Mouse (Mus musculus) adrenal gland, postnatal 25 days (tissue): Measurements from ENCODE around the gene Tex10. TPM values are rescaled to one million over a fixed set of nuclear protein-coding genes. Genes with fewer than 3 reads are reported as not detected.
A peak's percentile ranks its signal among the peaks of the same experiment; 100 is the strongest.
"Not testable (repeated sequence)": the region's sequence is repeated elsewhere in the genome, so short reads cannot be mapped to it uniquely, and the experiment has no call there.

Source experiments
- DNase-seq: peaks from one replicate; pipeline ENCODE4 v3.0.0; 2021; ENCODE audit warnings: mixed read lengths
- long read RNA-seq: library from polyadenylated mRNA; stranded (forward); transcript quantifications from one replicate; pipeline ENCODE4 v2.0.0, GENCODE M21; 2021
- total RNA-seq: library from RNA; stranded (reverse); gene quantifications from 2 replicates; pipeline ENCODE4 v1.2.3, GENCODE M21; 2021

The Tex10 gene
- total RNA-seq, result 26.6 and 30.9 TPM in 2 replicates
- long read RNA-seq, partial matches to known transcripts, result 5 of 8 reads
- long read RNA-seq, other reads (novel, unspliced or antisense), result 3 of 8 reads

DNA sequence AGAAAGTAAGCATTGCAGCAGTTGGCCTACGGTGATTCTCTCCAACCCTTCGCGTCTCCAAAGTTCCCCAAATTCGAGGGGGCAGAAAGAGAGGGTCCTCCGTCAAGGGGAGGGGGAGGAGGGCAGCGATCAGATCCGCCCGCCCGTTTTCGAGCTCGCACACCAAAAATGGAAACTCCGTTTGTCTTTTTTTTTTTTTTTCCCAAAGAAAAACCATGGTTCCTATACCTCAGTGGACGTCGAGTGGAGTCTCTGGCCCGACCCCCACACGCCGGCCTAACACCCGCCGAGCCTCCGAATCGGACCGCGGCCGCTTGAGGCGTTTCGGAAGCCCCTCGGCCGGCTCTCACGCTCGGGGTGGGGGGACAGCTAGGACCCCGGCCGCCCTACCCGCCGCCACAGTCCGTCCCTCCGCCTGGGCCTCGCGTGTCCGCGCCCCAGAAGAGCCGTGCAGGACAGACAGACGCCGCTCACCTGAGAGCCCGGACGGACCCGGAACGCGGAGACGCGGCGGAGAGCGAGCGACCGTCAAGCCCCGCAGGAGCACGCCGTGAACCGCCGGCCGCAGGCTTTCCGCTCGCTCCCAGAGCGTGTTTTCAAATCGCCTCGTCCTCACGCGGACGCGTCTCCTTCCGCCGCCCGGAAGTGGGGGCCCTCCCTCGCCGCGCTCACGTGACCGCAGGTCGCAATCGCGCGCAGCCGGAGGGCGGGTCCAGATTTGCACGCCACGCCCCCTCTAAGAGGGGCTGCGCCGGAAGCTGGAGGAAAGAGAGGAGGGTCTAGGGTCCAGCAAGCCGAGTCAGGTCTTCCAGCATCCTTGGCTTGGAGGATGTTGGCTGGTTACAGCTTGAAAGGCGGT, at the start of gene Tex10:
Gene Tex10, minus strand, starts transcription at position 668 of the 859 bp plus-strand sequence.
- peak; percentile 93 for DNase-seq

DNA sequence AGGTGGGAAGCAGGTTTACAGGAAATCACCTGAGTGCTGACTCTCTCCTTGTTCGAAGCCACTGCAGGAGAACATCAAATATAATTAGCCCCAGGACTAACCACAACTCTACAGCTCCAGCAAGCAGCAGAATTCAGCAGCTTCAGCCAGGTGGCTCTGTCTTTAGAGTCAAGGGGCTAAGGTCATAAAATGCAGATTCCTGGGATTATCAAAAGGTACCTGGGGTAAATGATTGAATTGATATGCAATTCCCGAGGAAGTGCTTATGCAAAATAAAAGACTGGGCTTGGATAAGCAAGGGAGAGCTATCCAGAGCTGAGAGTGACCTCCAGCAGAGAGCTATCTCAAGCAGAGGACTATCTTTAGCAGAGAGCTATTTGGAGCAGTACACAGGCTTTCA, 37.6 kb upstream of the Tex10 start:
- DNase-seq, result no peak

DNA sequence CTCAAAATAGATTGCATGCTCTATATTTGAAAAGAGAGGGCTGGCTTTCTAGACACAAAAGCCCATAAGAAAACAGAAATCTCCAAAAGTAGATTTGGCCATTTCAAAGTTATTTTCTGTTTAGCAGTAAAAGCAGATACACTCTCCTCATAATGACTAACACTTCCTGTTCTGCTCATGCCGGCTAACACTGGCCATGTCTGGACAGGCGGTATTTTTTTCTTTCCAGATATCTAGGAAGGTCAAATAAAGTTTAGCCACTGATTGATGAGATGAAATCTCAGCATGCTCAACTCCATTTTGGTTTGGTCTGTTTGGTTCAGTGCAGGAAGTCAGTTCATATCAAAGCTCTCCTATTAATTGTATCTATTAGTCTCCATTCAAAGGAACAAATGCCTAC, 19.3 kb upstream of the Tex10 start:
- DNase-seq, result no peak

DNA sequence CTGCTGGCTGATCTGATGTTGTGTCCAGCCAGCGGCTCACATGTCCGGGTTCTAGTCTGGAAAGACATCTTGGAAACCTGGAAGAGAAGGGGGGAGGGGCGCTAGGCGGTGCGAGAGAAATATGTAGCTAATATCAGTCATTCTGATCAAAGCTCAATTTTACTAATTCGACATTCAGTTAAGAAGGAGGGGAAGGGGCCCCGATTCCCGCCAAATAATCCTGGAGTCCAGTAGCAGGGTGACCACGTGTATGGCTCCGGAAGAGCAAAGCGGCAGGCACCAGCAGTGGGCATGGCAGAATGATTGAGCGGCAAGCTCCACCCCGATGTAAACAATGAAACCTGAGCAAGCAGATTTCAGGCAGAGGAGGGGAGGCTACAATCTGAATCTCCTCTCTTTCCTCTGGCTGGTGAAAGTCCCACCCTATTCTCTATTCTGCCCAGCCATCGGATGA, 18.1 kb upstream of the Tex10 start:
- DNase-seq, result no peak

DNA sequence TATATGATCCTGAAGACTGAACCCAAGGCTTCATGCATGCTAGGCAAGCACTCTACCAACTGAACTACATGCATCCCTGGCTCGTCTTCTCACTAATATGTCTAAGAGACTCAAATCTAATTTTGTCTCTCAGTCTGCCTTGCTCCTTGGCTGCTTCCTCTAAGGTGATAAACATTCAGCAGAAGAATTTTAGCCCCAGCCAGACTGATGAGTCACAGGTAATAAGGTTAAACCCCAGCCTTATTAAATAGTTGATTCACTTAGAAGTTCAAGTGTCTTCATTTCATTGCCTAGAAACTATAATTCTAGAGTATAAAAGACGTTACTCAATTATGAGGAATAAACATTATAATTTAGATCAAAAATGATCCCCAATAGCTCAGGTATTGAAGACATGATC, 15.7 kb upstream of the Tex10 start:
- no peak for DNase-seq

DNA sequence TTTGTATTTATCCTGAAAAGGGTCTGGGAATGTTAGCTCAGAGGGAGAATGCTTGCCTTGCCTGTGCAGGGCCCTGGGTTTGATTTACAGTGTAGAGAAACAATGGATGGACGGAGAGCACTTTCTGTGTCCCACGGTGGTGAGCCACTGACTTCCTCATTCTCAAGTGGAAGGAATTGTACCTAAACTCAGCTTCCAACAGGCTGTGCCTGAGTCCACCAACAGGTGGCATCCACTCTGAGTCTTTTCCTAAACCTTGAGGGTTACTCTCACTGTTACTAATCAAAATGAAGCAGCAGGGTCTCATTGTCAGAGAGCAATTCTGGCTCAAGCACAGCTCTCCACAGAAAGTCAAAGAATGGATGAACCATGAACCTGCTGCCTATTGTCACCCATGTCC, 8.0 kb upstream of the Tex10 start:
- peak; percentile 16 for DNase-seq

DNA sequence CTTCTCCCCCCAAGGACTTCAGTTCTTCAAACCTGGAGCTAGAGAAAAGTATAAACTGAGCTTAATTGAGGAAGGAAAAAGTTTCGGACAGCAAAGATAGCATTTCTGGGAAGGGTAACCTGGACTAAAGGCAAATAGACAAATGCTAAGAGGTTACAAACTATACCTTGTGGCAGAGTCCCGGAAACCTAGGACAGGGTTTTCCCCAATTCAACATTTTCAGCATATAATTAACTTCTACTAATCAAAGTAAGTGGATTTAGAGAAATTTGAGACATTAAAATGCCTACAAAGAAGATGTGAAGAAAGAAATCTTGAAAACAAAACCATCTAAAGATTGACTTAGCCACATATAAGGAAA, 372 bp upstream of the Tex10 start:
- DNase-seq, result no peak

DNA sequence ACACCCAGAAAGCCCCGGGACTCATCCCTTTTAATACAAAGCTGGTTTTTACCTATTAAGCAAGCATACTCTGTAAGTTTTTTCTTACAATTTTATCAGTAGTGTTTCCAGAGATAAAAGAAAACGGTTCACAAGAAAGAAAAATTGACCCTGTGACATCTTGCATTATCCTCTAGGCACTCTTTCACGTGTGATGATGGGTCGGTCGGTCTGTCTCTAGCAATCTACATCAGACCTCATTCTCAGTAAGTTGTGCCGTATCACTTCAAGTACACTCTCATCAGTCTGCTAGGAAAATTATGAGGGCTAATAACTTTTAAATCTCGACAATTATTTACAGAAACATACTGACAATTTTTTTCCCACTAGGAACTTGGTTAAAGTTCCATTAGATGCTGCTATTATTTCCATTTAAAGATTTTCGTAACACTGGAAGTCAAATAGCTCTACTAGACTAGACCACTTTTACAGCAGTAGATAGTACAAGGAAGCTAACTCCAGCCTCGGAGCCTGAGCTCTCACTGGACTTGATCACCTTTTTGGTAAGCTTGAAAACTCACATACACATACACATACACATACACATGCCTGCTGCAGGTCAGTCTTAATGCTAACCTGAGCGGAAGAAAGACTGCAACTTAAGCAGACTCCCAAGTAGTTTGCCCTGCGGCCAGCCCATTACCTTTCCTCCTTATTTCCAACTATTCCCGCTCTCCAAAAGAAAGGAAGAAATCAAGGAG, 1.0 kb downstream of the Tex10 start:
- DNase-seq, result no peak

DNA sequence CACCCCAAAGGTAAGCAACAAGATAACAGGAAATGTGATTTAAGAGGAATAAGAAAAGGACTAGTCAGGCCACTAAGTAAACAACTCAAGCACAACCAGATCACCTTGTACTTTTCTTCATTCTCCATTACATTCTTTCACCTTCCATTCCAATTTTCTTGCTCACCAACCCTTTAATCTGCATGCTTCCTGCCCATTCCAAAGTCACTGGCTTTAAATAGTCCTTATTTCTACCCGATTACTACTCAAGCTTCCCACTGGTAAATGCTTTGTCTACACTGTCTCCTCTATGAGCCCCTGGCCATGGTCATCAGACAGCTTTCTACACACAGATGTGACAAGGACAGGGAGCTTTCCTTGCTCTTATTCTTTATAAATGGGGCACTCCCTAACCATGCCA, 2.3 kb downstream of the Tex10 start:
- no peak for DNase-seq

DNA sequence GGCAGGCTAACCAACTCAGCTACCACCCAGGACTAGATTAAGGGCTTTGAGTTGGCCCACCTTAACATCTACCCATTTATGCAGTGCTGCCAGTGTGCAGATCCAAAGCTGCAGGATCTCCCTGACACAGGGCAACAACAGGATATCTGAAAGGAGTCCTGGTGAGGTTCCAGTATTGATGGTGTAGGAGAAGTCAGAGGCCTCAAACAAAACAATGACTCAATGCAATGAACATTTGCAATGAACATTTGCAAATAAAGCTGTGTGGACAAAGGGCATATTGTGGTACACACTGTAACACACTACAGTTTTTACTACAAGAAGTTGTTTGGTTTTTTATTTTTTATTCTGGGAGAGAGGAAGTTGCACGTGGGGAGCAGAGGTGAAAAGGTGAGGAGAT, 12.2 kb downstream of the Tex10 start:
- no peak for DNase-seq

DNA sequence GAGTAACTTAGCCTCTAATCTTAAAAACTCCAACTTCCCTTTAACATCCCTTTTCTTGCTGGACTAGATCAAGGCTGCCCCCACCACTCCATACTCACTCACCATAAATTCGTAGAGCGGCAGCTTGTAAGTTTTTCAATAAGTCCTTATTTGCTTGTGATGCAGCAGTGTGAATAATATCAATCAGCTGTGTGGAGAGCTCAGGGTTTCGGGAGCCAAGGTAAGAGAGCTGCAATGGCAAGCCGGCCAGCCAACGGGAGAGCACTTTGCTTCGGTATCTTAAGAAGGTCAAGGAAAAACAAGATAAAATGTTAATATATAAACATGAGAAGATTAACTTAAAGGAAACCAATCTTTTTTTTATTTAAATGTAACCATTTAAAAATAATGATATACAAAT, 14.8 kb downstream of the Tex10 start:
- DNase-seq, result peak; percentile 13

DNA sequence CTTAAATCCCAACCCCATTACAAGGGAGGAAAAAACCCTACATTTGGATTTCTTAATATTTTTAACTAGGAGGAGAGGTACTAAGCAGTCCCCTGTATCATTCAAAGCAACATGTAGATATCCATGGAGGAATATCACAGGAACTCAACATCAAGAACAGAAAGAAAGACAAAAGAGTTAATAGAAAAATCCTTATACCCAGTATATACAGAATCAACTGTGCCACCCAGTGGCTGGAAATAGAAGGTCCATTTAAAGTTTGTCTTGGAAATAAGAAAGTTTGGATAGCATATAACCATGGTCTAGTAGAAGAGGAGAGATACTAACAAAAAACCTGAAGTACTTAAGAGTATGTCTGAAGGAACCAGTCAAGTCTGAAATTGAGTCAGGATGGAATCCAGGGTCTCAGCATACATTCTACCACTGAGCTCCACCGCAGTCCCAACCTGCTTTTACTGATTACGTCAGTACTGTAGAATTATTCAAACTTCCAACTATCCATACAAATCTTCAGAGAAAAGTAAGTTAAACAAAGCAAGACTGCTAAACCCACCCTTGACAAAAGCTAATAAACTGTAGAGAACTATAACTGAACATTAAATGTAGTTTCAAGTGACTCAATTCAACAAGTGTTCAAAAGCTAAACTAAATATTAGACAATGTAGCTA, 19.0 kb downstream of the Tex10 start:
- no peak for DNase-seq

DNA sequence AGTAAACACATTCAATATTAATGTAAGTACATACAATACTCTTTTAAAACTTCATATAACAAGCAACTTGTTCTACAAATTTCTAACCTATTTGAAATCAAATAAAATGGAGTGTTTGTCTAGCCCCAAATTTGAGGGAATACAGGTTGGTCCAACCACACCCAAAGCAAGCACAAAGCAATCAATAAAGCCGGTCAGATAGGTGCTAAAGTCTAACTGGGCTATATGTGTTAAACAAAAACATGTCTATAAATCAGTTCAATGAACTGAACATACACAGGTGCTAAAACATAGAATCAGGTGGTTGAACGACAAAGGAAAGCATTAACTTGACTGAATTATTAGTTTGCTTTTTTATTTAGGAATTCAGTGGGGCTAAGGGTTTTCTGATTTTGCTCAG, 45.2 kb downstream of the Tex10 start:
- no peak for DNase-seq

DNA sequence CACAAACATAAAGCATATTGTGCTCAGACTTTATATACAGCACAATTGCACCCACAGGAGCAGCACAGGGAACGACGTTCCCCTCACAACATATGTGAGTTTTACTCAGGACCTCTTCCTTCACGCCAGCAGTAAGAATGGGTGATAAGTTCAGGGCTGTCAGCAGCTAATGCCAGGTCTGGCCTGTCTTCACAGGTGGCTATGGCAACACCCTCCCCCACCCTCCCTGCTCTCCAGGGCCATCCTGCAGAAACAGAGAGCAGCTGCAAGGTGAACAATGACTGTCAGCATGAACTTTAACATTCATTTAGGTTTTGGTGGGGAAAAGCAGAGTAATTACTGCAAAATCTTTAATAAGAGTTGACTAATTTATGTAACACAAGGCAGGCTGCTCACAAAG, 45.8 kb downstream of the Tex10 start:
- no peak for DNase-seq

DNA sequence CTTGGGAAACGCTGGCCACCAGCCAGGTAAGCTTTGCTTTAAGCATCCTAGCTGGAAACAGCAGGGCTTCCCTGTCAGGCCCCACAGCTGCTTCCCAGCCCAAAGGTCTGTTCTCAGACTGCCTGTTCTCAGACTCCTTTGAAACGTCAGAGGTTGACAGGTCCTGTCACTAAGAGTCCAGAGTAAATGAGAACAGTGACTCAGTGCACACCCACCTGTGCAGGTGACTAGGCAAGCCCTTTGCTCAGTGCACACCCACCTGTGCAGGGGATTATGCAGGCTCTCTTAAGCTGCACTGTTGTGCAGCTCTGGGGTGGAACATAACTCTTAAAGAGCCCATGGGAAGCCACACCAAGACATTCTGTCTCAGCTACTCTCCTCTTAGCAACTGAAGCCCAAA, 49.5 kb downstream of the Tex10 start:
- no peak for DNase-seq

DNA sequence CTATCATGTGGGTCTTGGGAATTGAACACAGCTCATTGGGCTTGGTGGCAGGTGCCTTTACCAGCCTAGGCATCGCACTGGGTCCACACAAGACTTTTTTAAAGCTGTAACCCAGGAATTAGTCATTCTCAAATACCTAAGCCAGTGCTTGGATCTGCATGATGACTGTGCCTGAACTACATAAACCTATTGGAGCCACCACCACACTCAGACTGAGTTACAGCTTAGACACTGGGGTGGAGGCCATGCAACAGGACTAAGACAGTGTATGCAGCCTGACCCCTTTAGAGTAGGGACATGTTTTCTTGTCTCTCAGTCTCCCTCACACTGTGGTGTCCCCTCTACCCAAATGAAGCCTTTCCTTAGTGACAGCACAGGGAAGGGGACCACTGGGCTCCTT, 50.6 kb downstream of the Tex10 start:
- no peak for DNase-seq

DNA sequence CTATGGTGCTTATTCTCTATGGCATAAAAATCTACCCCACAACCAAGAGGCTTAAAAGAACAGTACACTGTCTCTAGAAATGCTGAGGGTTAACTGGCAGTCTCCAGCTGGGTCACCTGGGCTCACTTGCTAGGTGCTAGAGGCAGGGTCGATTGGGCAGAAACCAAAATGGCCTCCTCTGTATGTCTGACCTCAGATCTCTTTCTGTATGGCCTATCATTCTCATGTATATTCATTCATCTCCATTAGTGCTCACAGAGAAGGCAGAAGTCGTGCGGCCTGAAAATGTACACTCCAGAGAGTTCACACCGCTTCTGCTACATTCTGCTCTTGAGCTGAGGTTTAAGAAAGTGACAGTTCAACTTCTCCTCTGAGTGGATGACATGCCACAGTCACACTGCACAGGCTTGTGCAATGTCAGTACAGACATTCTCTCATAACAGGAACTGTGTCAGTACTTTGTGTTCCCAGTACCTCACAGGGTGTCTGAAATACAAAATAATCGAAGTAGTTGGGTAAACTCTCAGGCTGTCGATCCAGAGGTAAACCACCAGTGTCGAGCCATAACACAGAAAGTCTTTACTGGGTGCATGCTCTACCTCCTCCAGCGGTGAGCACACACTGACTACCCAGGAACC, 54.3 kb downstream of the Tex10 start:
- no peak for DNase-seq

DNA sequence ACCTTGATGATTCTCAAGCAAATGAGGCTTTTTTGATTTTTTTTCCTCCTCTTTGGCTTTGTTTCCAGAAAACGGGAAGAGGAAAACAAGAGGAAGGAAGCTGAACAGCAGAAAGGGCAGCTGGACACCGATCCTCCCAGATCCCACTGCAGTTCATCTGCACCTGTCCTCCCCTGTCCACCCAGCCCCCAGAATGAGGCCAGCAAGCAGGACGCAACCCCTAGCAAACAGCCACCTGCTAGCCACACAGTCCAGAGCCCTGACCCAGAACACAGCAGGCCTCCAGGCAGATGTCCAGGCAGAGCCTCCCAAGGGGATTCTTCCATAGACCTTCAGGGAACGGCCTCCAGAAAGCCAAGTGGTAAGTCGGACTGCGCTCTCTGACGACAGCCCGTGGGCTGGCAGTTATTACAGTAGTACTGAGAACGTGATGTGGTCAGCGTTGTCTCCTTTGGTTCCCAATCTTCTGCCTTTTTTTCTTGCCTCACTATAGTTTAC, 57.4 kb downstream of the Tex10 start:
- peak; percentile 38 for DNase-seq

DNA sequence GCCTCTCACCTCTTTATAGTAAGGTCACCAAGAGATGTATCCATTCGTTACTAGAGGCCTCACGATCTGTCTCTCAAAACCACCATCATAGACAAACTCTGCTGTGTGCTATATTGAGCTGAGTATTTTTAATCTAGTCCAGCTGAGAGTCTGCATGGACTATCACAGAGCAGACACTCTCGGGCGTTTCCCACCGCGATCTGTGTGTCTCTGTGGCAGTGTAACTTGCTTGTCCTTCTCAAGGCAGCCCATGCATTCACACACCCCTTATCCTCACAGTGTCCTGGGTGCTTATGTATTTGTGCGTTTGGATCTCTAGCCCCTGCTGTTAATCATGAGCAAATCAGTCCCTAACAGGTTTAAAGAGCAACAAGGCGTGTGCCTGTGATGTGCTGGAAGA, 59.8 kb downstream of the Tex10 start:
- no peak for DNase-seq

DNA sequence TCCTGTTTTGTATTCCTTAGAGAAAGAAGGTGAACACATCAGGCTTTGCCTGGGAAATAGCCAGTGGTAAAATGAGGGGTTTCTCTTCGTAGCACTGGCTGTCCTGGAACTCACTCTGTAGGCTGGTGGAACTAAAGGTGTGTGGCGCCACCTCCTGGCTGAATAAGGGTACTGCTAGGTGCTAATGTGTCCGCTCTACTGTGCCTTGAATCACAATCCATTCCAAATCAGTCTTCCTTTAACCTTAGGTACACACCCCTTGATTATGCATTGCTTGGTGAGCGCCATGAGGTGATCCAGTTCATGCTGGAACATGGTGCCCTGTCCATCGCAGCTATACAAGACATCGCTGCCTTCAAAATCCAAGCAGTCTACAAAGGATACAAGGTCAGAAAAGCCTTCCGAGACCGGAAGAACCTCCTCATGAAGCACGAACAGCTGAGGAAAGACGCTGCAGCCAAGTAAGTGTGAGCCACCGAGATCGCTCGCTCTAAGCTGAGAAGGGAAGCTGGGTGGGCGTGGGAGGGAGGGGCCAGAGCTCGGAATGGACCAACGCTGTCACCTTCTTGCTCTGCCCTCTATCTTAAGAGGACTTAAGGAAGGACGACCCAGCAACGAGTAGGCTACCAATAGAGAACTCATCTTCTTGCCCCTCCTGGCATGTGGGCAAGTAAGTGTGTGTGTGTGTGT, 65.8 kb downstream of the Tex10 start:
- DNase-seq, result peak; percentile 69

DNA sequence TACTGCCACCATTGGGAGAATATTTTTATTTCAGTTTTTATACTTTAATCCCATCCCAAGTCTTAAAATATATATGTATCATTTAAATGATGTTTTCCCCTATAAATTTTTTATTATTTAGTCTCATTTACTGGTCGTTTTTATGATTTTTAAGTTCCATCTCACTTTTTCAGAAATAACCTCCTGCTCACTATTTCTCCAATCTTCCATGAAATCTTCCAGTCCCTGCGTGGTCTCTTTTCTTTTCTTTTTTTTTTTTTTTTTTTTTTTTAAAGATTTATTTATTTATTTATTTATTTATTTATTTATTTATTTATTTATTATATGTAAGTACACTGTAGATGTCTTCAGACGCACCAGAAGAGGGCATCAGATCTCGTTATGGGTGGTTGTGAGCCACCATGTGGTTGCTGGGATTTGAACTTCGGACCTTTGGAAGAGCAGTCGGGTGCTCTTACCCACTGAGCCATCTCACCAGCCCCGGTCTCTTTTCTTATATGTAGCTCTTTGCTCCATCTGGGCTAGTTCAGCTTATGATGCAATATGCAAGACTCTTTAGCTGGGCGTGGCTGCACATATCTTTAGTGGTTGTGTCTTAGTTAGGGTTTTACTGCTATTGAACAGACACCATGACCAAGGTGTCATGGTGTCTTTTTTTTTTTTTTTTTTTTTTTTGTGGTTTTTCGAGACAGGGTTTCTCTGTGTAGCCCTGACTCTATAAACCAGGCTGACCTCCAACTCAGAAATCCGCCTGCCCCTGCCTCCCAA, 67.4 kb downstream of the Tex10 start:
- DNase-seq, result not testable (repeated sequence)
